Mouse (Mus musculus): ENCODE measurements around the gene Rgcc.
A peak's percentile ranks its signal among the peaks of the same experiment; 100 is the strongest.

Rgcc gene

DNA sequence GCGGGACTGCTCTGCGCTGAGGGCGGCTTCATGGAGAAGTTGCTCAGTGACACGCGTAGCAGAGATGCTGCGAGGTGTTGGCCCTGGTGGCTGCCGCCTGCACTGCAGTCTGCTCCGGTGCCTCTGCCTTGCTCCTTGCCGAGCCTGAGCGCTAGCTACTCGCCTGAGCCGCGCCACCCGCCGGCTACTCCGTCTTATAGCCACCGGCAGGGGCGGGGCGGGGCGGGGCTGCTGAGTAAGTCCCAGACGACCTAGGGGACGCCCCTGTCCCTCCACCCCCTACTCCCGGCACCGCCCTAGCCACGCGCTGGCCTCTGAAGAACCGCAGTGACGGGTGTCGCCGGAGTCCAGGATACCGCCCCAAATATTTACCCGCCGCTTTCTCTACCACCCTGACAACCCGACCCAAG, at the start of gene Rgcc:
TSS of gene Rgcc (minus strand) at position 180 of the 410 bp plus-strand sequence.
- DNase-seq (ENCODE audit: low read depth), result peak; percentile 100

DNA sequence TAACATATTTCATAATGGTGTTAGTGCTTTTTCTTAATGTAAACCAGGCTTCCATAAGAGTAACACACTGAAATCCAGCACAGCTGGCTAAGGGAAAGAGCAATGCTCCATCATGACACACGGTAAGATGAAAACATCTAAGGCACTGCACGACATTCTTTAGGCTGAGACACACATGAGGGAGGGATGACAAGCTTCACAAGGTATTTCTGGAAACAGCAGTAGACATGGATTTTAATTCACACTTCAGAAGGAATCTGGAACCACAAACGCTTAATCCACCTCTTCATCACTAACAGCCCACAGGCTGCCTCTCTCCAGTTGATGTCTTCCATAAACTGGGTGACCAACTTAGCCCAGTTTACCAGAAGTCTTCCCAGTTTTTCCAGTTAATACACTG, 44.9 kb upstream of the Rgcc start:
- no peak for DNase-seq (ENCODE audit: low read depth)

DNA sequence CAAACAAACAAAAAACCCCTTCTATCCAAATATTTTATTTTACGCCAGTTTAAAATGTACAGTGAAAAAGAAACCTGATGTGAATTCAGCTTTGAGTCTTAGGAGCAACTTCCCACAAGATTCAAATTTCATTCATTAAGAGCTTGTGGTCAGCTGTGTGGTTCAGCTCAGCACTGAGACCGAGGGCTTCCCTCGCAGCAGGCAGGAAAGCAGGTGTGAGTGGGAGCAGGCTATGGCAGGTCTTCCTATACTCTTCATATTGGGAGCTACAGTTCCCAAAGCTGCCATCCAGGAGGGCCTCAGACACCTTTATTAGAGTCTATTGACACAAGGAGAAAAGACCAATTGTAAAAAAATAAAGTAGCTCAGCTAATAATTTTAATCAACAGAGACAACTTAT, 34.2 kb upstream of the Rgcc start:
- no peak for DNase-seq (ENCODE audit: low read depth)

DNA sequence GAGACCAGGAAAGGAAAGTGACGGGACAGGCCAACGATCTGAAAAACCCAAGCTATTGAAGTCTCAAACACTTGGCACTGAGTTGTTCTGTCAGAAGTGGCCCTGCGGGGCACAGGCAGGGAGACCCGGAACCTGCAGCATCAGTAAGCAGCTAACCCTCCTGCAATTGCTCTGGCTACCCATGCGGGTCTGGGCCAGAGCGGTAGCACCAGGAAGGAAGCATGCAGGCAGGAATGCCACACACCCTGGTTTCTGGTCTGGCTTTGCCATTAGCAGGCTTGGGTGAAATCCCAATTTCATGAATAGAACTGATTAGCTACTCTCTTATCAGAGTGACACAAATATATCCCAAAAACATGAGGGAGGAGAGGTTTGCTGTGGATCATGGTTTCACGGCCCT, 30.5 kb upstream of the Rgcc start:
- DNase-seq (ENCODE audit: low read depth), result no peak

DNA sequence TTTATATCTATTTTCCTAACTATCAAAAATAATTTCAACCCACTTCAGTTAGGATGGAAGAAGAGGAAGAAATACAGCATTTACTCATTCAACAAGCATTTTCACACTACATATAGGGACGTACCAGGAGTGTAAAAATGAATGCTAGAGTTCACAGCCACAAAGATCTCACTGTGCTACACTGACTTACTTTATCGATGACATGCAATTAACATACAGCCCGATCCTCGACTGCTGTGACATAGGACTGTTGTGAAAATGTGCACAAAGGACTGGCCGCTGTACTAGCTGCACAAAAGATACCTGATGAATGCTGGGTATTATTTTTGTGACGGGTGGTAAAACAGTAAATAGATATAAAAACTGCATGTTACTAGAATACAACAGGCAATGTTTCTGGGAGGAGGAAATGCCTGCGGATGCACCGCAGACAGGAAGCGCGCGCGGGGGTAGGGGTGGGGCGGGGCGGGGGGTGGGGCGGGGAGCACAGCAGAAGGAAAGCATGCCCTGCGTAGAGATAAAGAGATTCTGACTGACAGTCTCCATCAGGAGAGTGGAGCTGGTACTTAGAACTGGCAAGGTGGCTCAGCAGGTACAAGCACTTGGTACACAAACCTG, 29.6 kb upstream of the Rgcc start:
- peak; percentile 76 for DNase-seq (ENCODE audit: low read depth)

DNA sequence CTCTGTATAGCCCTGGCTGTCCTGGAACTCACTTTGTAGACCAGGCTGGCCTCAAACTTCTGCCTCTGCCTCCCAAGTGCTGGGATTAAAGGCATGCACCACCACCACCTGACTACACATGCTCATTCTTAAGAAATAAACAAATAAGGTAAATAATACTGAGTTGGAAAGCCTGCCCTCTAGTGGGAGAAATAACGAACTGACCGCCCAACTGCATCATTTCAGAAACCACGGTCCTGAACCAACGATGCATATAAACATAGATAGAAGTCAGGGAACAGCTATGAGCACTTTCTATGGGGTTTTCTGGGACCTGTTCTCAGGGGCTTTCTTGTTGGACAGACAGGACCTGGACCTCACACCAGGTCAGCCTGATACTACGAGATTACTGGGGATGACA, 25.6 kb upstream of the Rgcc start:
- peak; percentile 81 for DNase-seq (ENCODE audit: low read depth)

DNA sequence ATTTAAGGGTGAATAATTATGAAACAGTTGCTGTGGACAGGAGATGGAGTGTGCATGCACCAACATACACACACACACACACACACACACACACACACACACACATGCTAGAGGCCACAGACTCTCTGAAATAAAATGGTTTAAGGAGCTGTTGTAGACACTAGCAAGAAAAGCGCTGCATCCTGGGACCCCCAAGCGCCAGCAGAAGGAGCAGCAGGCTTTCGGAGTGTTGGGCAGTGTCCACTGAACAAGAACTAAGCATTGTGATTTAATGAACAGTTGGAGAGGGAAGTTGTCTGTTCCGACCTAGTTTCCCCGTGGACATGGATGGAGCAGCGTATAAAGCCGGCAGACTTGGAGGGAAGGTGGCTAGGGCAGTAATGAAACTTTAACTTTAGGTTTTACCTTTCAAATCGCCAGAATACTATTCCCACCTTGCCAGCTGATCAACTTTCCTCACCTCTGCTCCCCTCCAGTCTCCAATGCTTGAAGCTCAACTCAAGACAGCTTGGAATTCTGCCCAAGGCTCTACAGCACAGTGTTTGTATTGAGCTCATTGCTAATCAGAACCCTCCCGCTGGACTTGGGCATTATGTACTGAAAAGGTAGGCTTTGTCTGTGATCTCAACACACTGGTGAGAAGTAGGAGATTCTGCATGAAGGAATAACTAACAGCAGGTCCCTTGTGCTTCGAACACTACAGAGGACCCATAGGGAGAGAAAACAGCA, 22.8 kb upstream of the Rgcc start:
- DNase-seq (ENCODE audit: low read depth), result no peak

DNA sequence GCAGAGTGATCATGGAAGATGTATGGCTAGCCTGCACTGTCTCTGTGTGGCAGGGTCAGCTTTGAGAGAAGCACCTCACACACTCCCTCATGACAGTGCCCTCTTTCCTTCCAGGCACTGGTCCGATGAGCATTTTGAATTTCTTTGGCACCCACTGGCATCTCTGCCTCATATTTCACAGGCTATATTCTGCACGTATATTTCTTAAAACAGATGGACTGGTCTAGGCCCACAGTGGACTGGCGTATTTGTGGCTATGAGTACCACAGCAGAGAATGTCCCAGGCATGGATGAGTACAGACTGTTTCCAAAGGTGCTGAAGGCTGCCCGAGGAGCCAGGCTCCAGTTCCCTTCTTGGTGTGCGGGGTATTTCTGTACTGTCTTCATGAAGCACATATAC, 20.4 kb upstream of the Rgcc start:
- no peak for DNase-seq (ENCODE audit: low read depth)

DNA sequence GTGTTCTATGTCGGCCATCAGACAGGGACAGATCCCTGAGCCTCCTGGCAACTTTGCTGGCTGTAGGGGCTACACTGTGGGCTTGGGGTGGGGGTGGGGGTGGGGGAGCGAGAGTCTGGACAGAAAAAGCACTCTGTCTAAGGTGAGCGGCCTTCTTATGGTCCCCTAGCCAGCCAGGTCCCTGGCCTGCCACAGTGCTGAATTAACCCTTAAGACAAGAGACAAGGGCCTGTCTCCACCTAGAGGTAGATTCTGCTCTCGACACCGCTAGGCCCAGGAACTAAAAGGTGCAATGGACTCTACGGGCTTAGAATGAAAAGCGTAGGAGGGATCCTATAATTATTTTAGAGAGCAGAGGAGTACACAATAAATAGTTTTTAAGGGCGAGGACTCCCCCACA, 19.7 kb upstream of the Rgcc start:
- DNase-seq (ENCODE audit: low read depth), result peak; percentile 64

DNA sequence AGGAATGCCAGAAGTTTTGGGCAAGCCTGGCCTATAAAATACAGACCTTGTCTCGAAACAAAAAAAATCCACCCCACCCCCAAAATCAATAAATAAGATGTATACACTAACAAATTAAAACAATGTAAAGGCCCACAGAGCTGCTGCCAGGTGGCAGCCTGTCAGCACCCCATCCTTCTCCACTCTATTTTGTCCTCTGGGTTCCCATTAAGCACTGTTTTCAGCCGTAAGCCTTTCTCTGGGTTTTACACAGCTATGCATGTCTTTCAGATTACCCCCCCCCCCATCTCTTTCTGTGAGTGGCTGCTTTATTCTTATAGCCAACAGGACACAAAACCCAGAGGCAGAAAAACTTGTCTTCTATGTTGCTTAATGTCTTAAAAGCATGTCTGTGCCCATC, 16.2 kb upstream of the Rgcc start:
- no peak for DNase-seq (ENCODE audit: low read depth)

DNA sequence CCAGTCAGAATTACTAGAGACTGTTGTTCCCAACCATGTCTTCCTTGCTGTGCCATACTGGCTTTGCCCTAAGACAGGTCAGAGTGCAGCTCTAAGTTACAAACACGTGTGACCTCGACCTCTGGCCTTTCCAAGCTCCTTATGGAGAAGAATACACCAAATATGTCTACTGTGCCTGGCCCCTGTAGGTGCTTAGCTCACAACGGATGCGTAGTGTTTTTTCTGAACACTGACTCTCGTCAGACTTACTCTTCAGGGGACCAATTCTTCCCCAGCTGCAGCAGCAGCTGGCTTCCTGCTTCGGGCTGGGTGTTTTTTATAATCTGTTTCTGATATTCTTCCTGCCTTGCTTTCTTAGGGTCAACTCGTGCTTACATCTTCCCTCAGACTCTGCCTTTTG, 14.4 kb upstream of the Rgcc start:
- DNase-seq (ENCODE audit: low read depth), result peak; percentile 80

DNA sequence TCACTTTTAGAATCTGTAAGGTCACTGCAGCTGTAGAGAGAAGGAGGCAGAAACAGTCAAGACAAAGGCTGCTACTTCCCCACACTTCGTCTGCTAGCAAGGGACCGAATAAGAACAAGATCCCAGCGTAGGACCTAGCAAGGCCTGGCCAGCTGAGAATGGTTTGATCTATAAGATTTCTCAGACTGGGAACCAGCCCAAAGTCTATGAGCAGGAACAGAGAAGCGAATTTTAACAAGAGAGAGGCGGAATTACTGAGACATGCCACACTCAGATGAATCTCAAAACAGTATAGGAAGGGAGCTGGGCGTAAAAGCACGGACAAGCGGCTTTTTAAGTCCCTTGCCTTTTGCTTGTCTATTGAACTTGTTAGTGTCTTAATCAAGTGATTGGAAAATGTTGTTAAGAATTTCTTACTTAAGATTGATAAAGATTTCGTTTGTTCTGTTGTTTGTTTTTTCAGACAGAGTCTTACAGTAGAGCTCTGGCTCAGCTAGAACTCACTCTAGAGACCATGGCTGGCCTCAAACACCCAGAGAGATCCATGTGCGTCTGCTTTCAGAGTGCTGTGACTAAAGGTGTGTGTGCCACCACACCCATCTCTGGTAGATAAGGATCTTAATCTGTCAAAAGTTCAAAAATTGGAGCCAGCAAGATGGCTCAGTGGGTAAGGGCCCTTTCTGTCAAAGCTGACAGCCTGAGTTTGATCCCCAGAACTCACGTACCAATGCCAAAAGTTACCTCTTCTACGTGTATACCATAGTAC, 13.0 kb upstream of the Rgcc start:
- DNase-seq (ENCODE audit: low read depth), result peak; percentile 66

DNA sequence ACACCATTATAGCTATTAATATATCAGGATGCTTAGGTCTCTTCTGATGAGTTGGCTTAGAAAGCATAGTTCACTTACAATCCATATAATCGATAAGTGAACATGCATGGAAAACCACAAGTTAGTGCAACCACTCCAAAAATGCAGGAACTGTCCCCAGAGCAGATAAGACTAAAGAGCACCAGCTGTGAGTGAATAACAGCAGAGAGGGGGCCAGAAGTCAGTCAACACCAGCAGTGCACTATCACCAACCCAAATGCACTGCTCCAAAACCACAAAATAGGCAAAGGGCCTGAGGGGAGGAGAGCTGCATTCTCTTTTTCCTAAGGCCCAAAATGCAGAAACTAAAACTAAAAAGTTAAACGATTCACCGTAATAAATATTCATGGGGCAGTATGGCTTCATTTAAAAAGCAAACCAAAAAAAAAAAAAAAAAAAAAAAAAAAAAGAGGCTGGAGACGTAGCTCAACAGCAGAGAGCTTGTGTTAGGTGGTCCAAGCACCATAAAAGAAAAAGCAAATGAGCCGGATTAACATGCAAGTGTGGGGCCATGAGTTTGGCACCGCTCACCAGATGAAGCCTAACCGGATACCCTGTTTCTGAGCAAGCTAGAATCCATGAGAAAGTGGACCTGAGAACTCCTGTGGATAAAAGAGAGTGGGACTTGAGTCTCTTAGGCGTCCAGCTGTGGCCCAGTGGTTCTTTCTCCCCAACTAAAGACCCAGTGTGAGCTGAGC, 12.2 kb upstream of the Rgcc start:
- DNase-seq (ENCODE audit: low read depth), result no peak

DNA sequence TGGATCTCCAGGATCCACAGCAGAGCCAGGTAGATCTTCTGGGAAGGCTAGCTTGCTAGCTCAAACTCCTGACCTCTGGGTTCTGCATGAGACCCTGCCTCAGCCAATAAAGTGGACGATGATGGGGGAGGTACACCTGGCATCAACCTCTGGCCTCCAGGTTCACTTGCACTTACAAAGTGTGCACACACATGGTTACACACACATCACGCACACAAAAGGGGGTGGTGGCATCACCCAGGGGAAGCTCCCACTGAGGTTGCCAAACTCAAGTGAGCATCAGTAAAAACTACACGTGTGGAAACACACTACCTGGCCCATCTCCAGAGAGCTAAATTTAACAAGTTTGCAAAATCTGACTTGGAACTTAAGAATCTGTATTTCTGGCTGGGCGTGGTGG, 11.3 kb upstream of the Rgcc start:
- DNase-seq (ENCODE audit: low read depth), result no peak

DNA sequence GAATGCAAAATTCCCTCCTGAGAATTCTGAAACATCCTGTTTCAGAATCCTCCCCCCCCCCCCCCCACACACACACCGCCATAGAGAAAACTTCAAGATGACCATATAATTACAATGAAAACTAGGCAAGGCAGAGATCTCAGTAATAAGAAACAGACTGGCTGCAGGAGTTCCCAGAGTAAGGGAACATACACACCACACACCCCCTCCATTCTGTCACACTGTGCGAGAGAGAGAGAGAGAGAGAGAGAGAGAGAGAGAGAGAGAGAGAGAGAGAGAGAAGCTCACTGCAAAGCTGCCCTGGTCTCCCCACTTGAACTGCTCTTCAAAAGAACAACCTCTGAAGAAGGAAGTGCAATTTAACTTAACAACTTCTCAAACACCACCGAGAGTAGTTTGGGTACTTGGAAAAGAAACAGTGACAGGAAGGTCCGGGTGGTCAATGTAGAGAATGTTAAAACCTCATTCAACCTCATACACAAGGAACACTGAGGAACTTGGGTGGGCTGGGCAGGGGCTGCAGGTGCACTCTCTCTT, 10.5 kb upstream of the Rgcc start:
- DNase-seq (ENCODE audit: low read depth), result peak; percentile 46

DNA sequence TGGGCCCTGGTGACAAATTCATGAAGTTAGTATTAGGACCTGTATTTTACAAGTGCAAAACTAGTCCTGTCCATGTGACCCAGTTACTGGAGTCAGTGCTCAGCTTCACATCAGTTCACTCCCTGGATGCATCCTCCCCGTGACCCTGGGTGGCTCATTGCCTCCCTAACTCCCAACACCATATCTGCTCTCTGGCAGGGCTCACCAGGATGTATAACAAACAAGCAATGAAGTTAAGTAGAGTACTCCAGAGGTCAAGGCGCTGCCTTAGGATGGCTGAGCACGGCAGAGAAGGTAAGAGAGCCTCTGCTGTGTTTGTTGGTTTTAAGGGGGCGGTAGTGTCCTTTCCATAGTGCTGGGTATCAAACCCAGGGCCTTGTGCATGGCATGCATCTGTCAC, 7.7 kb upstream of the Rgcc start:
- no peak for DNase-seq (ENCODE audit: low read depth)

DNA sequence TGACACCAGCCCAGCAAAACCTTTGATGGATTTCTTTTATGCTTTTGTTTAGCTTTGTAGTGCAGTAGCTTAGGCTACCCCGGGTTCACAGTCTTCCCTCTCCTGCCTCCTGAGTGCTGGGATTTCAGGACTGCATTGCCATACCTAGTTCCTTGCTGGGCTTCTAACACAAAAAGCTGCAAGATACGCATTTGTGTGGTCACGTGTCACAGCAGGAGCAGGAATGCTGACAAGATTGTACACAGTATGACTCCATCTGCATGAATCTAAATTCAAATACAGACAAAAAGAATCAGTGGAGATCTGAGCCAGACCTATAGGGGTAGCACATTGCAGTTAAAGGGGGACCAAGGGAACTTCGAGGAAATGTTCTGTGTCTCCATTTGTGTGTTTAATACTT, 6.9 kb upstream of the Rgcc start:
- no peak for DNase-seq (ENCODE audit: low read depth)

DNA sequence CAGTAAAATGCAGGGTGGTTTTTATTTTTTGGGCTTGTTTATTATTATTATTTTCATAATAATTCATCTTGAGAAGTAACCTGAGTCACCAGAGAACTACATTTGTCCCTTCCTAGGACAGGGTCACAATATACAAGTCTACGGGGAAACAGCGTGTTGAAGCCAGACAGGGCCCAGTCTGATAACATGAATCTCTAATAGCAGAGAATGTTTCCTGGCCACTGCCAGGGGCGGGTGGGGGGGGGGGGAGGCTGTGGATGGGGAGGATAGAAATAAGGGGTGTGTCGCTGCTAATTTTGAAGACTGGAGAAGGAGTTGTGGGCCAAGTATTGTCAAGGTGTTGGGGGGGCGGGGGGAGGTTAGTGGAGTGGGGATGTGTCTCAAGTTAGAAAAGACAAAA, 6.5 kb upstream of the Rgcc start:
- DNase-seq (ENCODE audit: low read depth), result no peak

DNA sequence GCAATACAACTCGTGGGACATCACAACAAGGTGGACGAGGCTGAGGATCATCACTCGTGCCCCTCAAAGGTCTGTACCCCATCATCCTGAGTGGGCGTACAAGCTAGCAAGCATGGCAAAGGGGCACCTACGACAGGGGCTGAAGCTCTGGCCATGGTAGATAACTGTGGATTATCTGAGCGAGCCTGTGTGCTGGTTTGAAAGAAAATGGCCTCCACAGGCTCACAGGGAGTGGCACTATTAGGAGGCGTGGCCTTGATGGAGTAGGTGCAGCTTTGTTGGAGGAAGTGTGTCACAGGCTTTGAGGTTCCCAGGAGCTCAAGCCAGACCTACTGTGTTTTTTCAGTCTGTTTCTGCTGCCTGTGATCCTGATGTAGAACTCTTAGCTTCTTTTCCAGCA, 5.7 kb upstream of the Rgcc start:
- DNase-seq (ENCODE audit: low read depth), result no peak

DNA sequence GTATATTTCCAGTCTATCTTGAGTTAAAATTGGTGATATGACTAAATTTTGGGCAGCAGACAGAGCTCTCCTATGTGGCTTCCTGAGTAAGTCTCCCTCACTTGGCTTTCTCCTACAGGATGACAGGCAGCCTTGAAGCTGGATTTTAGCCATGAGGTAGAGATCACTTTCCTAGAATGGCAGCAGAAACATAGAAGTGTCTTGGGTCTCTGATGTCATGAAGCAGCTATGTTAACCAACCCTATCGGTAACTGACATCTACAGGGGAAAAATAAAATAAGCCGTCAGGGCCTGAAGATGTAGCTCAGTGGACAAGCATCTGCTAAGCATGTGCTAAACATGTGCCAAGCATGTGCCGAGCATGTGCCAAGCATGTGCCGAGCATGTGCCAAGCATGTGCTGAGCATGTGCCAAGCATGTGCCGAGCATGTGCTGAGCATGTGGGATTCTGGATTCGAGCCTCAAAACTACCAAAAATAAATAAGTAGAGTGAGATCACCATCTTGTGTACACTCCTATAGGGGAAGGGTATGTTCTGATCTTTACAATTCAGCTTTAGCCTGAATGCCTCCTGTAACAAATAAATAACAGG, 3.5 kb upstream of the Rgcc start:
- no peak for DNase-seq (ENCODE audit: low read depth)

DNA sequence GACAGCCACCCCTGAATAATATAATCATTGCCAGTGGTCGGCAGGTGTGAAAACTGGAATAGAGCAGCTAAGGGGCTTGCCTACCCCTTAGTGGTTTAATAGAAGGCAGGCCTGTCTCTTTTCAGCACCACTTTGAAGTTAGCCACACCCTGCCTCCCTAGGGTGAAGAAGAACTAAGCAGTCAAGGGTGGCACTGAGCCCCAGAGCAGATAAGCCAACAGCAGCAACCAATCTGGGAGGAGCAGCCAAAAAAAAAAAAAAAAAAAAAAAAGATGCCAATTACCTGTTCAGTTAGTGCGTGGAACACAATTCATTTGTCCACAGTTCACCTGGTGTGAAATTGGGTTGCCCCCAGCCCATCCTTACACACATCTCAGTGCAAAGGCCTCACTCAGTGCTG, 1.7 kb upstream of the Rgcc start:
- no peak for DNase-seq (ENCODE audit: low read depth)
